Mouse (Mus musculus): ENCODE results near the gene Thtpa. TPM values are rescaled to one million over a fixed set of nuclear protein-coding genes. Genes with fewer than 3 reads are reported as not detected.

The Thtpa gene
- total RNA-seq, 2 experiments from 2014 or later = 13.2 to 17.5 TPM

- no peak for DNase-seq
Observed at GRCm38 (mm10) chr14:55146324-55146723, 51.7 kb downstream of the Thtpa start.

- peak; percentile 43 for DNase-seq
Observed at GRCm38 (mm10) chr14:55146829-55147401, 52.3 kb downstream of the Thtpa start.

GRCm38 (mm10) chr14:55148363-55148915 lies 53.9 kb downstream of the Thtpa start:
- peak; percentile 81 for DNase-seq

Other genes with a start within 250 kb of the Thtpa start
- 10 to 100 TPM; 12.2 to 18.1 TPM for gene Homez, start 223.8 kb upstream of the Thtpa start, total RNA-seq (2021)
- 10 to 100 TPM; 11.2 to 16.6 TPM for gene Ppp1r3e, start 217.2 kb upstream of the Thtpa start, total RNA-seq (2021)
- 10 to 100 TPM; 39.3 to 44.2 TPM for gene Bcl2l2, start 211.4 kb upstream of the Thtpa start, total RNA-seq (2021)
- 1 to 10 TPM; 1.2 to 7.1 TPM for gene Gm20521, start 211.3 kb upstream of the Thtpa start, total RNA-seq (2021)
- gene Pabpn1, start 202.3 kb upstream of the Thtpa start, total RNA-seq (2021) = 100 to 1,000 TPM; 159 to 198 TPM
- gene Slc22a17, start 181.7 kb upstream of the Thtpa start, total RNA-seq (2021) = 10 to 100 TPM; 29.8 to 37.2 TPM
- gene Efs, start 168.7 kb upstream of the Thtpa start, total RNA-seq (2021) = 1 to 10 TPM; 7.4 to 9.9 TPM
- not detected for gene Il25, start 162.1 kb upstream of the Thtpa start, total RNA-seq (2021)
- 1 to 10 TPM; 1.3 to 2.6 TPM for gene Cmtm5, start 158.5 kb upstream of the Thtpa start, total RNA-seq (2021)
- 10 to 100 TPM in 1 of 2 experiments, 1 to 10 TPM in 1; 5.1 to 22.1 TPM for gene Myh6, start 127.9 kb upstream of the Thtpa start, total RNA-seq (2021)
- gene Gm17428, start 117.9 kb upstream of the Thtpa start, total RNA-seq (2021) = not detected
- gene Myh7, start 100.2 kb upstream of the Thtpa start, total RNA-seq (2021) = 100 to 1,000 TPM in 1 of 2 experiments, 10 to 100 TPM in 1; 24.9 to 114 TPM
- gene Ngdn, start 79.3 kb upstream of the Thtpa start, total RNA-seq (2021) = 10 to 100 TPM; 32.9 to 38.1 TPM
- 1 to 10 TPM; 5.2 to 9.9 TPM for gene Zfhx2, start 2.5 kb upstream of the Thtpa start, total RNA-seq (2021)
- gene Ap1g2, start 11.8 kb downstream of the Thtpa start, total RNA-seq (2021) = 10 to 100 TPM; 20.0 to 31.3 TPM
- 1 to 10 TPM; 4.3 to 7.5 TPM for gene Jph4, start 22.2 kb downstream of the Thtpa start, total RNA-seq (2021)
- under 1 TPM in 1 of 2 experiments, not detected in 1; 0.24 TPM for gene Dhrs2, start 127.2 kb downstream of the Thtpa start, total RNA-seq (2021)

Measured in adrenal gland, postnatal 10 days (tissue).